In the genomic region with DNA sequence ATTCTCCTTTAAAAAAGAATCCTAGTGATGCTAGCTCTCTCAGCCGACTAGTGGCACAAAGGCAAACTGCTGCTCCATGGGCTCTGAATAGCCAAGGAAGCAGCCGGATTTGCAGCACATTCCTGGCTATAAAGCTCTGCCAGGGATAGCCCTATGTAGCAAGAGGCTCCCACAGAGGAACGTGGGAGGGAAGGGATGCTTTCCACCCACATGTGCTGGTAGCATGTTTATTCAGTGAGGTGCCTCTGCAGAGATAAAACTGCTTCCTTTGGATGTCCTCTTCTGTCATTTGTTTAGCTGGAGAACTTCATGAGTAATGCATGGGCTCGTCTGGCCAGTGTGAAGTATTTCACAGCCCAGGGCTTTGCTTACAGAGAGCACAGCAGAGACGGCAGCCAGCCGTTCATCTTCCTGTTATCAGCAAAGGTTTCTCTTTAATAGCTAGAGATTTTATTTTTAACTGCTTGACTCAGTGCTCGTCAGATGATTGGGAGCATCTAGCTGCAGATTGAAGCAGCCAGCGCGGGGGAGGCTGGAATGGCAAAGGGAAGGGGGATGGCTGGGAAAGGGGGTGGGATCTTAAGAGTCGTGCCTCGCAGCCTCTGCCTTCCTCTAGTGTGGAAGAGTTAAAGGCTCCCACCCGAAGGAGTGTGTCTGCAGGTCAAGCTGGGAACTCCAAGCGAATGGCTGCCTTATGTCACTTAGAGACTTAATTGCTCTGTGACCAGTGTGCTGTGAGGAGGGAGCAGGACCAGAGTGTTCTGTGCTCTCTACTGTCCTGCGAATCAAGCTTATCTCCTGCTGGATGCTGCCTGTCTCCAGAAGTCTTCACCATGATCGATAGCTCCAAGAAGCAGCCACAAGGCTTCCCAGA, we compare ENCODE assay signal across 7 mouse cellular contexts.
DNase-seq lines count a peak whose midpoint lies in the region; ATAC-seq and TF ChIP-seq lines count a peak whose summit lies in the region.

No protein-coding gene starts in this region.

- H3K27me3 ChIP-seq in heart, embryonic 13.5 days (replicated peaks): no peaks in the 10 kb centered on the region
- H3K27me3 ChIP-seq in kidney, postnatal 0 days (ENCODE audit: insufficient read depth, low read length): no peaks in the 10 kb centered on the region
- no peaks in the 10 kb centered on the region for H3K27me3 ChIP-seq in limb, embryonic 15.5 days

- H3K9ac ChIP-seq in heart, embryonic 13.5 days: peak overlapping the region; percentile 75
- H3K9ac ChIP-seq in kidney, postnatal 0 days (ENCODE audit: low read depth, low read length): no peak overlapping the region
- H3K9ac ChIP-seq in limb, embryonic 15.5 days: no peak overlapping the region

- H3K4me3 ChIP-seq in heart, embryonic 13.5 days: peak overlapping the region; percentile 43
- 0 out of 2 replicates have a peak overlapping the region, but pooled peaks have one; percentile 2 for H3K4me3 ChIP-seq in kidney, postnatal 0 days (replicated peaks; ENCODE audit: low read depth, low read length)
- H3K4me3 ChIP-seq in limb, embryonic 15.5 days: peak overlapping the region; percentile 7

- peak; percentile 42; the same call in 1 of the 2 replicates for ATAC-seq in heart, embryonic 13.5 days (ENCODE audit: extremely low read depth, insufficient number of reproducible peaks, low FRiP score, low TSS enrichment)
- ATAC-seq in kidney, postnatal 0 days (replicated peaks; ENCODE audit: low FRiP score, low read depth): peak; percentile 75; the same call in 1 of the 2 replicates
- no peak for ATAC-seq in limb, embryonic 15.5 days (ENCODE audit: insufficient number of reproducible peaks, low FRiP score, low TSS enrichment, low read depth)

- 2% methylated on average over 15 of the region's 15 CpGs for WGBS in heart, embryonic 13.5 days
- 8% methylated on average over 15 of the region's 15 CpGs for WGBS in kidney, postnatal 0 days
- 14% methylated on average over 15 of the region's 15 CpGs for WGBS in limb, embryonic 15.5 days

- peaks cover 77% of the 10 kb centered on the region for H3K4me1 ChIP-seq in heart, embryonic 13.5 days
- peaks cover 6% of the 10 kb centered on the region; the same call in 1 of the 2 replicates for H3K4me1 ChIP-seq in kidney, postnatal 0 days (replicated peaks; ENCODE audit: insufficient read depth, low read length)
- peaks cover 19% of the 10 kb centered on the region for H3K4me1 ChIP-seq in limb, embryonic 15.5 days

- no peaks in the 10 kb centered on the region for H3K36me3 ChIP-seq in heart, embryonic 13.5 days
- no peaks in the 10 kb centered on the region for H3K36me3 ChIP-seq in kidney, postnatal 0 days (ENCODE audit: insufficient read depth, low read length)
- no peaks in the 10 kb centered on the region for H3K36me3 ChIP-seq in limb, embryonic 15.5 days

- peak; percentile 49 for DNase-seq in brain, embryonic 18.5 days (ENCODE audit: low read depth, low spot score)
- peak; percentile 67 for DNase-seq in fibroblast of lung, adult 2 months (ENCODE audit: low read depth)
- DNase-seq in kidney, postnatal 0 days (ENCODE audit: low spot score): peak; percentile 94
- DNase-seq in neural tube, embryonic 10.5 days (ENCODE audit: extremely low spot score, low spot score): peak; percentile 57
- peak; percentile 13 for DNase-seq in urinary bladder, postnatal 10 days (ENCODE audit: low spot score)

- H3K27ac ChIP-seq in heart, embryonic 13.5 days (replicated peaks): peak overlapping the region; percentile 87
- peak overlapping the region; percentile 38 for H3K27ac ChIP-seq in kidney, postnatal 0 days
- peak overlapping the region; percentile 35 for H3K27ac ChIP-seq in limb, embryonic 15.5 days

- H3K4me2 ChIP-seq in heart, embryonic 13.5 days: peak overlapping the region; percentile 68
- peak overlapping the region; percentile 43 for H3K4me2 ChIP-seq in kidney, postnatal 0 days (ENCODE audit: low read length)
- peak overlapping the region; percentile 31 for H3K4me2 ChIP-seq in limb, embryonic 15.5 days

- no peaks in the 10 kb centered on the region for H3K9me3 ChIP-seq in heart, embryonic 13.5 days
- no peaks in the 10 kb centered on the region for H3K9me3 ChIP-seq in kidney, postnatal 0 days (replicated peaks; ENCODE audit: low read length)
- no peaks in the 10 kb centered on the region for H3K9me3 ChIP-seq in limb, embryonic 15.5 days

- peak; percentile 77 for TF ChIP-seq CTCF in kidney, postnatal 0 days (IDR thresholded peaks at IDR 0.05; ENCODE audit: low read depth)

Comparison
In these comparisons a context has a peak if more than half of its experiments do, and no peak if none do; other contexts are left out.
1. DNase-seq: peak in every context shown above with its lines; median percentile 94 in kidney, postnatal 0 days; 67 in fibroblast of lung, adult 2 months; 57 in neural tube, embryonic 10.5 days; 49 in brain, embryonic 18.5 days; 13 in urinary bladder, postnatal 10 days.
2. H3K27ac ChIP-seq: peak in every context shown above with its lines; median percentile 87 in heart, embryonic 13.5 days; 38 in kidney, postnatal 0 days; 35 in limb, embryonic 15.5 days.